Mouse (Mus musculus) thymus, adult 2 months (tissue): Measurements from ENCODE around the gene Ctsh. TPM values are rescaled to one million over a fixed set of nuclear protein-coding genes. Genes with fewer than 3 reads are reported as not detected.
A peak's percentile ranks its signal among the peaks of the same experiment; 100 is the strongest.
"Not testable (repeated sequence)": the region's sequence is repeated elsewhere in the genome, so short reads cannot be mapped to it uniquely, and the experiment has no call there.

Experiments
- DNase-seq: peaks from one replicate; pipeline ENCODE4 v3.0.0; 2021
- H3K27ac ChIP-seq: fragments of 200-500 bp; 2 replicates; pipeline ENCODE4 v1.5.1; 2012; ENCODE audit warnings: low read length, control low read depth; ENCODE audit not compliant: control insufficient read depth, insufficient read depth
- H3K27me3 ChIP-seq: fragments of 200-500 bp; 2 replicates; pipeline ENCODE4 v1.6.1; 2012; ENCODE audit warnings: mild to moderate bottlenecking, low read length, moderate library complexity, mixed read lengths; ENCODE audit not compliant: control insufficient read depth, insufficient read depth
- H3K36me3 ChIP-seq: fragments of 200-500 bp; 2 replicates; pipeline ENCODE4 v1.6.1; 2012; ENCODE audit warnings: mild to moderate bottlenecking, low read length, moderate library complexity; ENCODE audit not compliant: control insufficient read depth, insufficient read depth
- H3K4me1 ChIP-seq: fragments of 200-500 bp; replicated peaks from 2 replicates; pipeline ENCODE4 v1.6.1; 2012; ENCODE audit warnings: low read length; ENCODE audit not compliant: control insufficient read depth, insufficient read depth
- H3K4me3 ChIP-seq: fragments of 200-500 bp; 2 replicates; pipeline ENCODE4 v1.5.1; 2012; ENCODE audit warnings: mild to moderate bottlenecking, low read length, control low read depth, moderate library complexity; ENCODE audit not compliant: control insufficient read depth, insufficient read depth
- CTCF ChIP-seq: fragments of 200-500 bp; IDR thresholded peaks from 2 replicates; pipeline ENCODE4 v1.5.1; 2012; ENCODE audit warnings: mild to moderate bottlenecking, control low read depth, low read length, moderate library complexity, borderline replicate concordance; ENCODE audit not compliant: control insufficient read depth, poor library complexity, insufficient read depth; ENCODE audit errors: extremely low read depth
- POLR2A ChIP-seq: fragments of 200-500 bp; IDR thresholded peaks from 2 replicates; pipeline ENCODE4 v1.6.1; 2012; ENCODE audit warnings: mild to moderate bottlenecking, low read length, control low read depth, moderate library complexity; ENCODE audit not compliant: control insufficient read depth, poor library complexity, insufficient read depth; ENCODE audit errors: extremely low read depth
- WGBS: fragments of 180-500 bp; shearing (Covaris S2); methylation state at CpG from one replicate; pipeline ENCODE4 v1.1.7; 2018; 5-methylcytosine and 5-hydroxymethylcytosine counted together
- polyA plus RNA-seq: library from polyadenylated mRNA; depleted of rRNA; stranded (reverse); fragments of >200 nt; gene quantifications from 2 replicates; pipeline ENCODE4 v1.2.3, GENCODE M21; 2012

The Ctsh gene
- polyA plus RNA-seq, 1 experiment, result 38.9 TPM

DNA sequence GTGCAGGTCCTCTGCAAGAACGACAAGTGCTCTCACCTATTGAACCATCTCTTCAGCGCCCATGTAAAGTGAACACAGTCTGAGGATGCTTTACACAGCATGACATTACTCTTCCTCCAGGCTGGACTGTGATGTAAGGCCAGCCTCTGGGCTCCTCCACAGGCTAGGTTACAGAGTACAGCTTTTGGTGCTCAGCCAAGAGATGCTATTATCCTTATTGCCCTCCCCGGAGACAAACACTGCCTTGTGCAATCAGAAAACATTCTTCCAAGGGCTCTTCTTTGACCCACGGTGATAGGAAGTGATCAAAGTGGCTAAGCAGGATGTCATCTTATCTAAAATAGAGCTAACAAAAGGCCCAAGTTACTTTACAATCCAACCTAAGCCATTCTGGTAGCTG is 15.4 kb upstream of the Ctsh start:
- Histone ChIP-seq H3K36me3 (no peaks in the 10 kb centered on the region), H3K27me3 (no peaks in the 10 kb centered on the region), H3K4me3 (no peak overlapping the region), H3K4me1 (no peaks in the 10 kb centered on the region), H3K27ac (no peak overlapping the region)
- TF ChIP-seq POLR2A (no peak), CTCF (no peak)
- 84% methylated on average over 4 of the region's 4 CpGs for WGBS
- DNase-seq, result no peak

DNA sequence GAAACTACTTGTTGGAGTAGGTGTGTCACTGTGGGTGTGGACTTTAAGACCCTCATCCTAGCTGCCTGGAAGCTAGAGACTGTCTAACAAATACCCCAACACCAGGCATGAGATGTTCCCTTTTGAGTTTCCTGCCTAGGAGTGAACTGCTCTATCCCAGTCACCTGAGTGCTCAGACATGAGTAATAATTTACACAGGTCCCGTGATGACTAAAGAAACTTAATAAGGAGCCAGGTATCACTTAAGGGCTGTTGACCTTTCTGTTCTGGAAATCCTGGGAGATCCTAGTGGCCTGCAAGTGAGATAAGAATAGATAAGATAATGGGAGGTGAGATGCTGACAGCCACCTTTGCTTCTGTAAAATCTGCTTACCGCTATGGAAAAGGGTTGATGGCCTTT is 13.0 kb upstream of the Ctsh start:
- no peaks in the 10 kb centered on the region for H3K27me3 ChIP-seq
- whole genome bisulfite sequencing, result 87% methylated on average over 2 of the region's 2 CpGs
- no peak overlapping the region for H3K27ac ChIP-seq
- H3K4me1 ChIP-seq, result no peaks in the 10 kb centered on the region
- no peak overlapping the region for H3K4me3 ChIP-seq
- H3K36me3 ChIP-seq, result no peaks in the 10 kb centered on the region
- no peak for TF ChIP-seq POLR2A
- DNase-seq, result no peak

DNA sequence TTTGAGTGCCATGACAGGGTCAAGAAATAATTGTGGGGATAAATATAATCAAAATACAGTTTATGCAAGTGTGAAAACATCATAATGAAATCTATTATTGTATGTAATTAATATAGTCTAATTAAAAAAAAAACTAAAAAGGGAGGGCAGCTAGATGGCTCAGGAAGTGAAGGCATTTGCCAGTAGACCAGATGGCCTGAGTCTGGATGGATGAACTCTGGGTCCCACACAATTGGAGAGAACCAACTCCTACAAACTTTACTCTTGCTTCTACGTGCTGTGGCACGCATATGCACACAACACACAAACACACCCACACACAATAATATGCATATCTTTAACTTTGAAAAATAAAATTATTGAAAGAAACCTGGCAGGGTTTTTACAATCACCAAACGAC is 12.4 kb upstream of the Ctsh start:
- 96% methylated on average over 3 of the region's 3 CpGs for WGBS

DNA sequence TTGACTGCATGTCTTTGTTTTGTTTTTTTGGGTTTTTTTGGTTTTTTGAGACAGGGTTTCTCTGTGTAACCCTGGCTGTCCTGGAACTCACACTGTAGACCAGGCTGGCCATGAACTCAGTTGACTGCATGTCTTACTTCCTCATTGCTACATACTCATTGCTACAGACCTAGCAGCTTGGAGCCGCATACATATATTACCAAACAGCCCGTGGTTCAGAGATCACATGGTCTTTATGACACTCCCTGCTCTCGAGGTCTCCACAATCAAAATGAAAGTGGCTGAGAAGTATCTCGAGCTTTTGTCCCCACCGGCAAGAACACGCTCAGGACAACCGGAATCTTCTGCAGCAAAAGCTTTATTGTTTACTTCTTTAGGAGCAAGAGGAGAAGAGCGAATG is 11.0 kb upstream of the Ctsh start:
- not testable (repeated sequence) for H3K4me1 ChIP-seq, DNase-seq, H3K27ac ChIP-seq, H3K36me3 ChIP-seq, H3K4me3 ChIP-seq, H3K27me3 ChIP-seq
- 84% methylated on average over 8 of the region's 8 CpGs for WGBS

More for the DNA sequence above, 12.4 kb upstream of the Ctsh start:
- no peak overlapping the region for H3K27ac ChIP-seq
- no peaks in the 10 kb centered on the region for H3K4me1 ChIP-seq
- H3K36me3 ChIP-seq, result no peaks in the 10 kb centered on the region
- no peaks in the 10 kb centered on the region for H3K27me3 ChIP-seq
- H3K4me3 ChIP-seq, result no peak overlapping the region
- TF ChIP-seq POLR2A (no peak), CTCF (no peak)
- no peak for DNase-seq

DNA sequence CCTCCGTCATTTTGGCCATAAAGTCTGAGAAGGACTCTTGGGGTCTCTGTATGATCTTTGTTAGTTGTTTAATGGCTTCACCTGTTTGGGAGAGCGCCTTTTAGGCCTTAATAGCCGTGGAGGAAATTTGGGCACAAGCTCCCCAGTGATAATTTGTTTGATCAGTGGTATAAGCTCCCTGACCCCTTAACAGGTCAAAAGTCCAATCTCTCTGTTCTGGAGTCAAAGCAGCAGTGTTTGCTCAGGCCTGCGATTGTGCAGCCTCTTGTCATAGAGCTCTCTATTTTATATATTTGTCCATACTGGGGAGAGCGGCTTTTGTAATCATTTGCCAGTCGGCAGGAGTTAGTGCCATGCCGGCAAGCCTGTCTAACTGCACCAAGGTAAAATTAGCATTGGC is 8.8 kb upstream of the Ctsh start:
- H3K4me3 ChIP-seq, result no peak overlapping the region
- 97% methylated on average over 7 of the region's 7 CpGs for WGBS
- H3K36me3 ChIP-seq, result no peaks in the 10 kb centered on the region
- TF ChIP-seq POLR2A (no peak), CTCF (no peak)
- no peak for DNase-seq
- H3K27ac ChIP-seq, result no peak overlapping the region
- no peaks in the 10 kb centered on the region for H3K4me1 ChIP-seq
- no peaks in the 10 kb centered on the region for H3K27me3 ChIP-seq

DNA sequence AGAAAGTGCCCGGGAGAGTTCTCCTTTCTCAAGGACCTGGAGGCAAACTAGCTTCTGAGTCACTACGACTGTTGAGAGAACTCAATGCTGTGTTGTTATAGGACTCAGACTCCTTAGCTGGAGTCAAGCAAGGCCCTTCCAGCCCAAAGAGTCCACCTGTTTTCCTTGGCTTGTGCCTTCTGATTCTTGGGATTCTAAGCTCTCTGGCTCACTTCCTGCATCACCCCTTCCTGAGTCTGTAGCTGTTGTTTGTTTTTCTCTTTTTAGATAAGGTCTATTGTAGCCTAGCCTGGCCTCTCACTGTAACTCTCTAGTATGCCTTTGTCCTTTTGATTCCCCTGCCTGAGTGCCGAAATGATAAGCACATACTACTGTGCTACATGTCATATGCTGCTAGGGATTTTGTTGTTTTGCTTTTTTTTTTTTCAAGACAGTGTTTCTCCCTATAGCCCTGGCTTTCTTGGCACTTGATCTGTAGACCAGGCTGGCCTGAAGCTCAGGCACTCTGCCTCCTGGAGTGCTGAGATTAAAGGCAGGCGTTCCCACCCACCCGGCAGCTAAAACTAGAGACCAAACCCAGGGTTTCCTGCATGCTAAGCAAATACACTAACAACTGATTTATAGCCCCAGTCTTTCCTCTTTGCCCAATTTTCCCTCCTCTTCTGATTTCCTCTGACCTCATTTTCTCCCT is 5.9 kb upstream of the Ctsh start:
- no peak for TF ChIP-seq CTCF
- TF ChIP-seq POLR2A, result no peak
- DNase-seq, result no peak

DNA sequence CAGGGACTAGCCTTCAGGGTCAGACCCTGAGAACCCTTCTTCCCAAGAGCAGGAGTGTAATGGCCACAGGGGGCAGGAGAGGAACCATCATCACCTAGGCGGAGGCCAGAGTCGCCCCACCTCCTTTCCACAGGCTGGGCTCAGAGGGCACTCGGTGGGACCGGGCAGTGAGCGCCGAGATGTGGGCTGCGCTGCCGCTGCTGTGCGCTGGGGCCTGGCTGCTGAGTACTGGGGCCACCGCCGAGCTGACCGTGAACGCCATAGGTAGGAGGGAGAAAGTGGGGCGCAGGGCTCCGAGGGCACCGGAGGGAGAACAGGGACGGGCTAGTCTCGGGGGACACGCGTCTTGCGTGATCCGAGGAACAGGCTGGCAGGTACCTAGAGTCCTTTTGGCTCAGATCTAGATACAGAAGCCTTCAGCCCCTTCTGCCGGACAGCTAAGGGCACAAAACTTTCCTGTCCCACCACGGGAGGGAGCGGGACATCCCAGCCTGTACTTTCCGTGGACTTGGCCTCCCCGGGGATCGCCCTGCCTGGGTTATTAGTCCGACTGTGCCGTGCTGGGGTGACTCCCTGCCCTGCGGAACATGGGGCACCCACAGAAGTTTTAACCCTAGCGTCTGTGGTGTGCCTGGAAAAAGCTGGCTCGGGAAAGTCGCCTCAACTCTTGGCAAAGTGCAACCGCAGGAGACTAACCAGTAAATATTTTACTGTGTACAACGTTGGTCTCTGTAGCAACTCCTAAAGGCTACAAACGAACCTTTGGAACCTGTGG is 606 bp downstream of the Ctsh start:
- no peaks in the 10 kb centered on the region; the same call in 1 of the 2 replicates for H3K27me3 ChIP-seq
- DNase-seq, result no peak
- no peaks in the 10 kb centered on the region for H3K36me3 ChIP-seq
- H3K4me3 ChIP-seq, result peak overlapping the region; percentile 31
- TF ChIP-seq POLR2A, result no peak
- no peak for TF ChIP-seq CTCF
- WGBS, result 2% methylated on average over 37 of the region's 37 CpGs
- no peak overlapping the region for H3K27ac ChIP-seq
- H3K4me1 ChIP-seq, result no peaks in the 10 kb centered on the region

More for the DNA sequence above, 5.9 kb upstream of the Ctsh start:
- no peaks in the 10 kb centered on the region for H3K27me3 ChIP-seq
- H3K27ac ChIP-seq, result no peak overlapping the region
- H3K4me3 ChIP-seq, result no peak overlapping the region
- H3K4me1 ChIP-seq, result no peaks in the 10 kb centered on the region
- H3K36me3 ChIP-seq, result no peaks in the 10 kb centered on the region
- 58% methylated on average over 5 of the region's 5 CpGs for WGBS
